Mouse (Mus musculus) liver, postnatal 0 days (tissue): ENCODE data around the gene AW549877. TPM values are rescaled to one million over a fixed set of nuclear protein-coding genes. Genes with fewer than 3 reads are reported as not detected.

Source experiments
- ATAC-seq: fragments of 200-750 bp; cut with Nextera tagmentation; 2 replicates; pipeline ENCODE4 v1.8.0; 2017; ENCODE audit warnings: mild to moderate bottlenecking, moderate library complexity
- DNase-seq: peaks from one replicate; pipeline ENCODE4 v3.0.0-alpha.2; 2016
- H3K27ac ChIP-seq: fragments of 300-500 bp; sonication (generic); 2 replicates; pipeline ENCODE4 v1.5.1; 2014; ENCODE audit warnings: antibody characterized with exemption, moderate library complexity, mild to moderate bottlenecking, low read depth
- H3K27me3 ChIP-seq: fragments of 300-500 bp; sonication (generic); 2 replicates; pipeline ENCODE4 v1.6.1; 2014; ENCODE audit warnings: low read length, control low read depth, mixed read lengths; ENCODE audit not compliant: insufficient read depth
- H3K36me3 ChIP-seq: fragments of 300-500 bp; sonication (generic); replicated peaks from 2 replicates; pipeline ENCODE4 v1.6.1; 2014; ENCODE audit warnings: mild to moderate bottlenecking, control low read depth, low read length, moderate library complexity, mixed read lengths; ENCODE audit not compliant: insufficient read depth
- H3K4me1 ChIP-seq: fragments of 300-500 bp; sonication (generic); 2 replicates; pipeline ENCODE4 v1.6.1; 2014; ENCODE audit warnings: antibody characterized with exemption, mild to moderate bottlenecking, control low read depth; ENCODE audit not compliant: insufficient read depth
- H3K4me2 ChIP-seq: fragments of 300-500 bp; sonication (generic); 2 replicates; pipeline ENCODE4 v1.6.1; 2014; ENCODE audit warnings: low read depth, mild to moderate bottlenecking, low read length, moderate library complexity, mixed read lengths
- H3K4me3 ChIP-seq: fragments of 300-500 bp; sonication (generic); 2 replicates; pipeline ENCODE4 v1.5.1; 2014; ENCODE audit warnings: low read depth, low read length
- H3K9ac ChIP-seq: fragments of 300-500 bp; sonication (generic); replicated peaks from 2 replicates; pipeline ENCODE4 v1.6.1; 2014; ENCODE audit warnings: mild to moderate bottlenecking, moderate library complexity
- H3K9me3 ChIP-seq: fragments of 300-500 bp; sonication (generic); 2 replicates; pipeline ENCODE4 v1.6.1; 2016; ENCODE audit warnings: mild to moderate bottlenecking, control low read depth, low read length, mixed read lengths
- CTCF ChIP-seq: sonication (generic); IDR thresholded peaks from 2 replicates; pipeline ENCODE4 v1.5.1; 2016; ENCODE audit warnings: antibody characterized with exemption, low read depth
- EP300 ChIP-seq: IDR thresholded peaks from 2 replicates; pipeline ENCODE4 v1.6.1; 2016; ENCODE audit warnings: antibody characterized with exemption, low read depth, mild to moderate bottlenecking
- WGBS: fragments of 180-500 bp; shearing (Covaris S2); extraction: QIAGEN DNeasy Blood & Tissue Kit; methylation state at CpG from one replicate; pipeline ENCODE4 v1.1.7; 2014; ENCODE audit not compliant: insufficient replicate concordance; 5-methylcytosine and 5-hydroxymethylcytosine counted together
- polyA plus RNA-seq: library from polyadenylated mRNA; unstranded; fragments of >200 nt; fragmentation: Nextera tagmentation; extraction: Ambion mirVana; gene quantifications from 2 replicates; pipeline ENCODE4 v1.2.1, GENCODE M21; 2015

AW549877 gene
- polyA plus RNA-seq, 1 experiment from 2014 or later, result 5.7 TPM

GRCm38 (mm10) chr15:3994852-3995447, 594 bp downstream of the AW549877 start:
- Histone ChIP-seq H3K27ac (peak overlapping the region; percentile 95), H3K4me1 (peaks cover 5% of the 10 kb centered on the region; the same call in 1 of the 2 replicates), H3K4me2 (peak overlapping the region; percentile 83), H3K4me3 (peak overlapping the region; percentile 70), H3K9me3 (no peaks in the 10 kb centered on the region), H3K27me3 (no peaks in the 10 kb centered on the region), H3K36me3 (peaks cover 21% of the 10 kb centered on the region), H3K9ac (peak overlapping the region; percentile 82)
- WGBS, result 23% methylated on average over 14 of the region's 14 CpGs
- no peak for TF ChIP-seq EP300
- TF ChIP-seq CTCF, result no peak
- DNase-seq (no peak), ATAC-seq (no peak)

- WGBS, result 55% methylated on average over 2 of the region's 2 CpGs
- TF ChIP-seq EP300 (no peak), CTCF (peak; percentile 76)
- H3K27ac ChIP-seq, result no peak overlapping the region
- ATAC-seq (no peak), DNase-seq (peak; percentile 49)
- no peak overlapping the region for H3K9ac ChIP-seq
- H3K4me2 ChIP-seq, result no peak overlapping the region
- no peaks in the 10 kb centered on the region for H3K27me3 ChIP-seq
- no peak overlapping the region for H3K4me3 ChIP-seq
- H3K4me1 ChIP-seq, result no peaks in the 10 kb centered on the region
- H3K36me3 ChIP-seq, result peaks cover 58% of the 10 kb centered on the region
- no peaks in the 10 kb centered on the region for H3K9me3 ChIP-seq
Measured at GRCm38 (mm10) chr15:3987981-3988380, 7.6 kb downstream of the AW549877 start.

- no peak for TF ChIP-seq EP300
- TF ChIP-seq CTCF, result no peak
- 77% methylated on average over 2 of the region's 2 CpGs for WGBS
- H3K27me3 ChIP-seq, result no peaks in the 10 kb centered on the region
- H3K4me2 ChIP-seq, result no peak overlapping the region
- no peak overlapping the region for H3K9ac ChIP-seq
- DNase-seq, result no peak
- peaks cover 40% of the 10 kb centered on the region for H3K36me3 ChIP-seq
- H3K4me3 ChIP-seq, result no peak overlapping the region
- H3K27ac ChIP-seq, result no peak overlapping the region
- peaks cover 3% of the 10 kb centered on the region for H3K4me1 ChIP-seq
- no peak for ATAC-seq
- H3K9me3 ChIP-seq, result no peaks in the 10 kb centered on the region
Measured at GRCm38 (mm10) chr15:3984876-3985275, 10.7 kb downstream of the AW549877 start.

GRCm38 (mm10) chr15:3982732-3983131, 12.8 kb downstream of the AW549877 start:
- H3K36me3 ChIP-seq, result peaks cover 32% of the 10 kb centered on the region
- no peak overlapping the region for H3K4me3 ChIP-seq
- DNase-seq (no peak), ATAC-seq (no peak)
- WGBS, result 56% methylated on average over 5 of the region's 5 CpGs
- no peak overlapping the region for H3K9ac ChIP-seq
- no peak for TF ChIP-seq CTCF
- no peak for TF ChIP-seq EP300
- peaks cover 8% of the 10 kb centered on the region for H3K4me1 ChIP-seq
- H3K9me3 ChIP-seq, result no peaks in the 10 kb centered on the region
- H3K27me3 ChIP-seq, result no peaks in the 10 kb centered on the region
- no peak overlapping the region for H3K4me2 ChIP-seq
- H3K27ac ChIP-seq, result no peak overlapping the region

GRCm38 (mm10) chr15:3979871-3980270, 15.7 kb downstream of the AW549877 start:
- Histone ChIP-seq H3K9ac (peak overlapping the region; percentile 92), H3K4me2 (peak overlapping the region; percentile 82), H3K4me3 (peak overlapping the region; percentile 70), H3K27me3 (no peaks in the 10 kb centered on the region), H3K4me1 (peaks cover 8% of the 10 kb centered on the region), H3K36me3 (peaks cover 14% of the 10 kb centered on the region), H3K9me3 (no peaks in the 10 kb centered on the region), H3K27ac (peak overlapping the region; percentile 99)
- WGBS, result 56% methylated on average over 3 of the region's 3 CpGs
- no peak for TF ChIP-seq CTCF
- peak; percentile 20; the same call in 1 of the 2 replicates for TF ChIP-seq EP300
- no peak for DNase-seq
- peak; percentile 56 for ATAC-seq

GRCm38 (mm10) chr15:3979061-3979848, 16.3 kb downstream of the AW549877 start, which contains the start of gene Fbxo4:
Fbxo4 (minus strand) TSS chr15:3979573.
- Histone ChIP-seq H3K4me1 (peaks cover 8% of the 10 kb centered on the region), H3K9me3 (no peaks in the 10 kb centered on the region), H3K9ac (peak within 1 kb of the TSS; percentile 92), H3K36me3 (peaks cover 11% of the 10 kb centered on the region), H3K27me3 (no peaks in the 10 kb centered on the region), H3K4me2 (peak within 1 kb of the TSS; percentile 82), H3K27ac (peak within 1 kb of the TSS; percentile 99), H3K4me3 (peak within 1 kb of the TSS; percentile 70)
- peak; percentile 98 for ATAC-seq
- peak; percentile 83 for DNase-seq
- TF ChIP-seq EP300, result no peak
- under 1% methylated on average over 61 of the region's 61 CpGs for WGBS
